ENCODE assay signal across 10 mouse cellular contexts in the genomic region with DNA sequence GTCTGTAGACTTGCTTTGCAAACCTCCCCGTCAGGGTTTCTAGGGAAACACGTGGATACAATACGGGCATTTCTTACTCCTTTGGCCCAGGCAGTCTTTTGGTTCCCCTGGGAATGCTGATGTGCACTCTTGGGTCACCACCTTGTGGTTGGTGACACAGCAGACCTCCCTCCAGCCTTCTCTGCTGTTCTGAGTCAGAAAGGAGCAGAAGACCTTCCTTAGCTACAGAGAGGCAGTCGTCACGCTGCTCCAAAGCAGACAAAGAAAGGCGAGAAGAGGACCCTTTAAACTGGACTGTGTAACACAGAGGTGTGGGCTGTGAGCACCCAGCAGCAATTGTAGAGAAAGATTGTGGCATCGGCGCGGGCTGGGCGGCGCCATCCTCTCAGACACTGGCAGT. TPM values are rescaled to one million over a fixed set of nuclear protein-coding genes. Genes with fewer than 3 reads are reported as not detected.
A peak's percentile ranks its signal among the peaks of the same experiment; 100 is the strongest.
DNase-seq lines count a peak whose midpoint lies in the region; ATAC-seq and TF ChIP-seq lines count a peak whose summit lies in the region.
"Had no signal": no experiment of that assay in that cellular context is flagged by ENCODE, and none has a peak within 500 bp of the region (broad histone marks: within the 10 kb centered on the region; RNA-seq: fewer than 3 reads in every experiment).

No protein-coding gene starts in this region.

- no peaks in the 10 kb centered on the region for H3K9me3 ChIP-seq in heart, embryonic 13.5 days
- H3K9me3 ChIP-seq in heart, embryonic 15.5 days (replicated peaks): no peaks in the 10 kb centered on the region
- H3K9me3 ChIP-seq in midbrain, embryonic 15.5 days: no peaks in the 10 kb centered on the region

- no peak for TF ChIP-seq POLR2A in cerebellum, adult 2 months (IDR thresholded peaks at IDR 0.05; ENCODE audit: borderline replicate concordance, insufficient read depth, low read length)

- peaks cover 29% of the 10 kb centered on the region for H3K4me1 ChIP-seq in heart, embryonic 13.5 days
- peaks cover 23% of the 10 kb centered on the region for H3K4me1 ChIP-seq in heart, embryonic 15.5 days (replicated peaks)
- H3K4me1 ChIP-seq in midbrain, embryonic 15.5 days: peaks cover 38% of the 10 kb centered on the region
- peaks cover 7% of the 10 kb centered on the region; the same call in 1 of the 2 replicates for H3K4me1 ChIP-seq in cerebellum, adult 2 months (ENCODE audit: control insufficient read depth, insufficient read depth, low read length)

- peak overlapping the region; percentile 56 for H3K9ac ChIP-seq in heart, embryonic 13.5 days
- H3K9ac ChIP-seq in heart, embryonic 15.5 days: peak overlapping the region; percentile 11; the same call in 1 of the 2 replicates
- peak overlapping the region; percentile 27; the same call in 1 of the 2 replicates for H3K9ac ChIP-seq in midbrain, embryonic 15.5 days

- 45% methylated on average over 11 of the region's 11 CpGs for WGBS in heart, embryonic 13.5 days
- WGBS in heart, embryonic 15.5 days: 38% methylated on average over 11 of the region's 11 CpGs
- WGBS in midbrain, embryonic 15.5 days: 11% methylated on average over 11 of the region's 11 CpGs
- WGBS in cerebellum, adult 2 months: 40% methylated on average over 11 of the region's 11 CpGs

- H3K4me3 ChIP-seq in heart, embryonic 13.5 days: no peak overlapping the region
- no peak overlapping the region for H3K4me3 ChIP-seq in heart, embryonic 15.5 days
- H3K4me3 ChIP-seq in midbrain, embryonic 15.5 days: no peak overlapping the region
- H3K4me3 ChIP-seq in cerebellum, adult 2 months (replicated peaks; ENCODE audit: insufficient read depth, low read depth, low read length): no peak overlapping the region

- ATAC-seq in heart, embryonic 13.5 days (ENCODE audit: extremely low read depth, insufficient number of reproducible peaks, low FRiP score, low TSS enrichment): no peak
- no peak for ATAC-seq in heart, embryonic 15.5 days (replicated peaks; ENCODE audit: insufficient number of reproducible peaks, insufficient read depth, low FRiP score, low read depth)
- ATAC-seq in midbrain, embryonic 15.5 days (replicated peaks): peak; percentile 51
- ATAC-seq: intestine, postnatal 0 days had no signal

- H3K4me2 ChIP-seq in heart, embryonic 13.5 days: peak overlapping the region; percentile 39
- peak overlapping the region; percentile 12; the same call in 1 of the 2 replicates for H3K4me2 ChIP-seq in heart, embryonic 15.5 days
- H3K4me2 ChIP-seq in midbrain, embryonic 15.5 days: peak overlapping the region; percentile 28

- intact Hi-C loops in heart, postnatal 25 days (cut with DNase I): no loop called here

- no peak for DNase-seq in heart, postnatal 25 days (ENCODE audit: low spot score)
- peak; percentile 81 for DNase-seq in Muller cell, postnatal 12 days (ENCODE audit: inconsistent ontology term)
- no peak for DNase-seq in cerebellum, adult 2 months
- no peak for DNase-seq in layer of hippocampus, adult 8-10 months (ENCODE audit: low spot score in 2 of 2)
- no peak for DNase-seq in urinary bladder, adult 18-20 months (ENCODE audit: low spot score in 2 of 2)

- H3K27me3 ChIP-seq in heart, embryonic 13.5 days (replicated peaks): no peaks in the 10 kb centered on the region
- no peaks in the 10 kb centered on the region for H3K27me3 ChIP-seq in heart, embryonic 15.5 days
- H3K27me3 ChIP-seq in midbrain, embryonic 15.5 days (replicated peaks): no peaks in the 10 kb centered on the region
- H3K27me3 ChIP-seq in cerebellum, adult 2 months (ENCODE audit: control insufficient read depth, insufficient read depth, low read length): no peaks in the 10 kb centered on the region

- H3K36me3 ChIP-seq in heart, embryonic 13.5 days: no peaks in the 10 kb centered on the region
- H3K36me3 ChIP-seq in heart, embryonic 15.5 days: no peaks in the 10 kb centered on the region
- no peaks in the 10 kb centered on the region for H3K36me3 ChIP-seq in midbrain, embryonic 15.5 days (replicated peaks)

- H3K27ac ChIP-seq in heart, embryonic 13.5 days (replicated peaks): peak overlapping the region; percentile 66
- H3K27ac ChIP-seq in heart, embryonic 15.5 days: peak overlapping the region; percentile 48
- peak overlapping the region; percentile 93 for H3K27ac ChIP-seq in midbrain, embryonic 15.5 days
- H3K27ac ChIP-seq in cerebellum, adult 2 months (ENCODE audit: insufficient read depth, low read length): no peak overlapping the region

- no peak for TF ChIP-seq CTCF in cerebellum, adult 2 months (IDR thresholded peaks at IDR 0.05; ENCODE audit: borderline replicate concordance, insufficient read depth, low read depth, low read length)

RNA-seq across cellular contexts. Expression of a gene that starts 5.7 kb away (rescaled TPM):
- polyA plus RNA-seq in heart, embryonic 13.5 days (2015; fragmentation: Nextera tagmentation; extraction: Ambion mirVana): 18.4 and 21.3 TPM in 2 replicates
- 10 to 100 TPM; 41.1 to 48.6 TPM for total RNA-seq in heart, postnatal 25 days (2021)
- 18.7 and 23.4 TPM in 2 replicates for polyA plus RNA-seq in heart, embryonic 15.5 days (2015; fragmentation: Nextera tagmentation; extraction: Ambion mirVana)
- polyA plus RNA-seq in midbrain, embryonic 15.5 days (2015; fragmentation: Nextera tagmentation; extraction: Ambion mirVana): 55.0 and 56.0 TPM in 2 replicates
- polyA plus RNA-seq in cerebellum, adult 2 months (2012; rRNA removed): 122 and 127 TPM in 2 replicates
- total RNA-seq in layer of hippocampus, adult 8-10 months (2022): 10 to 100 TPM; 70.7 to 89.0 (median 86.1) TPM

RNA-seq across cellular contexts. Expression of a gene that starts 49.1 kb away (rescaled TPM):
- 0.04 and 0.09 TPM in 2 replicates for polyA plus RNA-seq in heart, embryonic 13.5 days (2015; fragmentation: Nextera tagmentation; extraction: Ambion mirVana)
- total RNA-seq in heart, postnatal 25 days (2021): not detected
- polyA plus RNA-seq in heart, embryonic 15.5 days (2015; fragmentation: Nextera tagmentation; extraction: Ambion mirVana): 0.06 TPM in 1 of 2 replicates, not detected in the other
- polyA plus RNA-seq in midbrain, embryonic 15.5 days (2015; fragmentation: Nextera tagmentation; extraction: Ambion mirVana): 17.8 and 21.8 TPM in 2 replicates
- polyA plus RNA-seq in cerebellum, adult 2 months (2012; rRNA removed): 28.1 and 29.3 TPM in 2 replicates
- total RNA-seq in layer of hippocampus, adult 8-10 months (2022): 10 to 100 TPM; 12.3 to 18.3 (median 13.7) TPM
- total RNA-seq: ES-E14 had no signal

RNA-seq across cellular contexts. Expression of a gene that starts 56.6 kb away (rescaled TPM):
- polyA plus RNA-seq in heart, embryonic 13.5 days (2015; fragmentation: Nextera tagmentation; extraction: Ambion mirVana): 32.7 and 34.1 TPM in 2 replicates
- total RNA-seq in heart, postnatal 25 days (2021): 10 to 100 TPM; 33.3 to 36.9 TPM
- 40.1 and 41.7 TPM in 2 replicates for polyA plus RNA-seq in heart, embryonic 15.5 days (2015; fragmentation: Nextera tagmentation; extraction: Ambion mirVana)
- polyA plus RNA-seq in midbrain, embryonic 15.5 days (2015; fragmentation: Nextera tagmentation; extraction: Ambion mirVana): 94.3 and 98.5 TPM in 2 replicates
- polyA plus RNA-seq in cerebellum, adult 2 months (2012; rRNA removed): 48.6 and 53.9 TPM in 2 replicates
- total RNA-seq in layer of hippocampus, adult 8-10 months (2022): 10 to 100 TPM; 61.7 to 72.0 (median 66.8) TPM

Comparison
In these comparisons a context has a peak if more than half of its experiments do, and no peak if none do; other contexts are left out.
1. RNA of a gene that starts 49.1 kb away (polyA plus RNA-seq): 28.1 to 29.3 TPM in cerebellum, adult 2 months and 17.8 to 21.8 TPM in midbrain, embryonic 15.5 days; 0.04 to 0.09 TPM in heart, embryonic 13.5 days and 0.06 TPM in heart, embryonic 15.5 days; every median in the first group is over 10 times any median in the second.
2. Peak in every context shown above with its lines, with median percentiles within 50 percentile points of each other: H3K4me2 ChIP-seq and H3K9ac ChIP-seq.